Mouse (Mus musculus) bone marrow macrophage, adult 2 months (primary cell): ENCODE data around the gene Zfp277.

Experiments used
- CTCF ChIP-seq: IDR thresholded peaks from 2 replicates; pipeline ENCODE4 v1.5.1; 2012; ENCODE audit warnings: low read depth, mild to moderate bottlenecking, low read length, moderate library complexity
- POLR2A ChIP-seq: IDR thresholded peaks from 2 replicates; pipeline ENCODE4 v1.6.1; 2012; ENCODE audit warnings: mild to moderate bottlenecking, low read depth, low read length, borderline replicate concordance

- no peak for TF ChIP-seq CTCF
- no peak for TF ChIP-seq POLR2A
These were observed 7.7 kb downstream of the Zfp277 start for GRCm38 (mm10) chr12:40438049-40438448.
